Mouse (Mus musculus): Measurements from ENCODE around the gene Frmd4b. TPM values are rescaled to one million over a fixed set of nuclear protein-coding genes. Genes with fewer than 3 reads are reported as not detected.

The Frmd4b gene
- polyA plus RNA-seq, 1 experiment, result 14.3 TPM

GRCm38 (mm10) chr6:97553431-97553830 lies 63.9 kb downstream of the Frmd4b start:
- TF ChIP-seq CTCF (IDR thresholded peaks at IDR 0.05; ENCODE audit: extremely low read depth, insufficient read depth, insufficient read length, insufficient replicate concordance), result no peak
- Histone ChIP-seq H3K4me1 (ENCODE audit: control insufficient read depth, insufficient read depth, insufficient read length) (no peaks in the 10 kb centered on the region), H3K27me3 (ENCODE audit: control insufficient read depth, insufficient read depth, low read length) (no peaks in the 10 kb centered on the region), H3K4me3 (ENCODE audit: extremely low read depth, insufficient read depth, insufficient read length) (no peak overlapping the region), H3K36me3 (ENCODE audit: control insufficient read depth, insufficient read depth, low read length) (no peaks in the 10 kb centered on the region), H3K27ac (ENCODE audit: insufficient read depth, low read length) (no peak overlapping the region)
- WGBS, result 73% methylated on average over 4 of the region's 4 CpGs
- no peak for DNase-seq (ENCODE audit: low read depth in 1 of 2, low spot score in 2 of 2)

DNA sequence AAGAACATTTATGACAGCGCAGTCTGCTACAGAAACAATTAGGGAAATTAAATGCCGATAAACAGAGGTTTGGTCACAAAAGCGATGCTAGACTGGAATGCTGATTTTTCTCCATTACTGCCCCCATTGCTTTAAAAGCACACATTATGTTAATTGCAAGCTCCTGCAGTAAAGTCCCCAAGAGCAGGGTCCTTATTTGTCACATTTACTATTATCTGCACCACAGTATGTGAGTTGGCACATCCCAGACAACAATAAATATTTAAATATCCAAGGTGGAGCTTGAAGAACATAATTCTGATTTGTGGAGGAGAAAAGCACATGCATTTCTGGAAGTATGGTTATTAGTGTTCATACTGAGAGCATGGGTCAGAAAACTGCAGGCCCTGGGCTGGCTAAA lies 64.8 kb downstream of the Frmd4b start:
- Histone ChIP-seq H3K4me1 (ENCODE audit: control insufficient read depth, insufficient read depth, insufficient read length) (no peaks in the 10 kb centered on the region), H3K27ac (ENCODE audit: insufficient read depth, low read length) (no peak overlapping the region), H3K27me3 (ENCODE audit: control insufficient read depth, insufficient read depth, low read length) (no peaks in the 10 kb centered on the region), H3K4me3 (ENCODE audit: extremely low read depth, insufficient read depth, insufficient read length) (no peak overlapping the region), H3K36me3 (ENCODE audit: control insufficient read depth, insufficient read depth, low read length) (no peaks in the 10 kb centered on the region)
- TF ChIP-seq CTCF (IDR thresholded peaks at IDR 0.05; ENCODE audit: extremely low read depth, insufficient read depth, insufficient read length, insufficient replicate concordance) (no peak), POLR2A (IDR thresholded peaks at IDR 0.05; ENCODE audit: low read depth, low read length) (no peak)
- WGBS, result 92% methylated on average over 3 of the region's 3 CpGs
- no peak for DNase-seq (ENCODE audit: low read depth in 1 of 2, low spot score in 2 of 2)

- H3K4me1 ChIP-seq (ENCODE audit: control insufficient read depth, insufficient read depth, insufficient read length), result no peaks in the 10 kb centered on the region
- TF ChIP-seq POLR2A (IDR thresholded peaks at IDR 0.05; ENCODE audit: low read depth, low read length) (no peak), CTCF (IDR thresholded peaks at IDR 0.05; ENCODE audit: extremely low read depth, insufficient read depth, insufficient read length, insufficient replicate concordance) (no peak)
- H3K27ac ChIP-seq (ENCODE audit: insufficient read depth, low read length), result no peak overlapping the region
- no peak for DNase-seq (ENCODE audit: low read depth in 1 of 2, low spot score in 2 of 2)
- H3K36me3 ChIP-seq (ENCODE audit: control insufficient read depth, insufficient read depth, low read length), result no peaks in the 10 kb centered on the region
- H3K27me3 ChIP-seq (ENCODE audit: control insufficient read depth, insufficient read depth, low read length), result no peaks in the 10 kb centered on the region
- H3K4me3 ChIP-seq (ENCODE audit: extremely low read depth, insufficient read depth, insufficient read length), result no peak overlapping the region
- 75% methylated on average over 8 of the region's 8 CpGs for WGBS
Observed at GRCm38 (mm10) chr6:97551884-97552283, 65.5 kb downstream of the Frmd4b start.

DNA sequence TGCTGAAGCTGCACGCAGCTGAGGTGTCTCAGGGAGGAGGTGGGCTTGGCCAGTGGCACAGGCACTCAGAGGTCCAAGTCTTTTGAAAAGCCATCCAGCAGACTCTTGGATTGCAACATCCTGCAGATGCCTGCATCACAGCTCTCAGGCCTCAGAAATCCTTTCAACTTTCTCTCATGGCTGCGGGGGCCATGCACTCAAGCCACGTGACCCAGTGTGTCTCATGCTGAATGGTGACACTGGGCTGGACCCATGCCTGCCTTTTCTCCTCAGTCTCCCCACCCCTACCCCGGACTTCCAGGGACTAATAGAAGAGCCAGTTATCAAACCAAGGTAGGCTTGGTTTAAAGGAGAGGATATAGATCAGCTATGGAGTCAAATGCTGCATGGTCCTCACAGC lies 66.2 kb downstream of the Frmd4b start:
- WGBS, result 81% methylated on average over 4 of the region's 4 CpGs
- no peak for TF ChIP-seq CTCF (IDR thresholded peaks at IDR 0.05; ENCODE audit: extremely low read depth, insufficient read depth, insufficient read length, insufficient replicate concordance)
- TF ChIP-seq POLR2A (IDR thresholded peaks at IDR 0.05; ENCODE audit: low read depth, low read length), result no peak
- Histone ChIP-seq H3K4me3 (ENCODE audit: extremely low read depth, insufficient read depth, insufficient read length) (no peak overlapping the region), H3K36me3 (ENCODE audit: control insufficient read depth, insufficient read depth, low read length) (no peaks in the 10 kb centered on the region), H3K27ac (ENCODE audit: insufficient read depth, low read length) (no peak overlapping the region), H3K27me3 (ENCODE audit: control insufficient read depth, insufficient read depth, low read length) (no peaks in the 10 kb centered on the region), H3K4me1 (ENCODE audit: control insufficient read depth, insufficient read depth, insufficient read length) (no peaks in the 10 kb centered on the region)
- DNase-seq (ENCODE audit: low read depth in 1 of 2, low spot score in 2 of 2), result no peak

GRCm38 (mm10) chr6:97540458-97540857 lies 76.9 kb downstream of the Frmd4b start:
- Histone ChIP-seq H3K27ac (ENCODE audit: insufficient read depth, low read length) (no peak overlapping the region), H3K36me3 (ENCODE audit: control insufficient read depth, insufficient read depth, low read length) (no peaks in the 10 kb centered on the region), H3K27me3 (ENCODE audit: control insufficient read depth, insufficient read depth, low read length) (no peaks in the 10 kb centered on the region), H3K4me1 (ENCODE audit: control insufficient read depth, insufficient read depth, insufficient read length) (no peaks in the 10 kb centered on the region), H3K4me3 (ENCODE audit: extremely low read depth, insufficient read depth, insufficient read length) (no peak overlapping the region)
- no peak for TF ChIP-seq POLR2A (IDR thresholded peaks at IDR 0.05; ENCODE audit: low read depth, low read length)
- TF ChIP-seq CTCF (IDR thresholded peaks at IDR 0.05; ENCODE audit: extremely low read depth, insufficient read depth, insufficient read length, insufficient replicate concordance), result no peak
- no peak for DNase-seq (ENCODE audit: low read depth in 1 of 2, low spot score in 2 of 2)
- 90% methylated on average over 2 of the region's 2 CpGs for WGBS

- TF ChIP-seq POLR2A (IDR thresholded peaks at IDR 0.05; ENCODE audit: low read depth, low read length) (no peak), CTCF (IDR thresholded peaks at IDR 0.05; ENCODE audit: extremely low read depth, insufficient read depth, insufficient read length, insufficient replicate concordance) (no peak)
- no peaks in the 10 kb centered on the region for H3K27me3 ChIP-seq (ENCODE audit: control insufficient read depth, insufficient read depth, low read length)
- no peaks in the 10 kb centered on the region for H3K36me3 ChIP-seq (ENCODE audit: control insufficient read depth, insufficient read depth, low read length)
- no peaks in the 10 kb centered on the region for H3K4me1 ChIP-seq (ENCODE audit: control insufficient read depth, insufficient read depth, insufficient read length)
- H3K4me3 ChIP-seq (ENCODE audit: extremely low read depth, insufficient read depth, insufficient read length), result no peak overlapping the region
- no peak overlapping the region for H3K27ac ChIP-seq (ENCODE audit: insufficient read depth, low read length)
- no peak for DNase-seq (ENCODE audit: low read depth in 1 of 2, low spot score in 2 of 2)
- 89% methylated on average over 9 of the region's 9 CpGs for WGBS
Observed at GRCm38 (mm10) chr6:97535763-97536445, 81.4 kb downstream of the Frmd4b start.

GRCm38 (mm10) chr6:97531043-97531442 lies 86.3 kb downstream of the Frmd4b start:
- no peak for TF ChIP-seq POLR2A (IDR thresholded peaks at IDR 0.05; ENCODE audit: low read depth, low read length)
- TF ChIP-seq CTCF (IDR thresholded peaks at IDR 0.05; ENCODE audit: extremely low read depth, insufficient read depth, insufficient read length, insufficient replicate concordance), result no peak
- no peak for DNase-seq (ENCODE audit: low read depth in 1 of 2, low spot score in 2 of 2)
- WGBS, result 7% methylated on average over 4 of the region's 4 CpGs
- H3K4me3 ChIP-seq (ENCODE audit: extremely low read depth, insufficient read depth, insufficient read length), result no peak overlapping the region
- H3K27me3 ChIP-seq (ENCODE audit: control insufficient read depth, insufficient read depth, low read length), result no peaks in the 10 kb centered on the region
- no peaks in the 10 kb centered on the region for H3K36me3 ChIP-seq (ENCODE audit: control insufficient read depth, insufficient read depth, low read length)
- no peak overlapping the region for H3K27ac ChIP-seq (ENCODE audit: insufficient read depth, low read length)
- no peaks in the 10 kb centered on the region for H3K4me1 ChIP-seq (ENCODE audit: control insufficient read depth, insufficient read depth, insufficient read length)
